Mouse (Mus musculus): ENCODE measurements around the gene Ddx11. TPM values are rescaled to one million over a fixed set of nuclear protein-coding genes. Genes with fewer than 3 reads are reported as not detected.

Ddx11 gene
- polyA plus RNA-seq, 1 experiment from 2014 or later: 19.4 TPM

DNA sequence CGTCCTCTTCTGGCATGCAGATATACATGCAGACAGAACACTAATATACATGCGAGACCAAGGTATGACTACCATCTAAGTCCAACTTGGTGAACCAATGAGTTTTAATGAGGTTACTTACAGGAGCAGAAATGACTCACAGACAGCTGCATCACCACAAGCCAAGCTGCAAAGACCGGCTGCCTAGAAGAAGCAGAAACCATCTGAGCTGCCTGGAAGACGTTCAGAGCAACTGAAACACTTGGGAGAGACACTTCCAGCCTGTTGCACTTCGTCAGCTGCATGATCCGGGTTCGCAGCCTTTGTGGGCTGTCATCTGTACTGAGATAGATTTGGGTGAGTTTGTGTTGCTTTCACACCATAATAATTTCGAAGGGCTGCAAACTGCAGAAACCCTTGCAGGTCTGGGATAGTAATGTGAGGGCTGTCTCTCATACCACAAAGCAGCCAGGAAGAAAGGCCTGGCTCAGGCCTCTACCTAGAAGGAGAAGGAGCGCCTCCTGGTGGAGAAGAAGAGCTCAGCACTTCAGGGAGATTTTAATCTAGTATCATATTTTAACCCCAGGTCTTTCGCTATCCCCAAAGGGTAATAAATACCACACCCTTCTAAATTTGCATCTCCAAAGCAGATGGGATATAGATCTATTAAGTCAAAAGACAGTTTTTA, 16.6 kb upstream of the Ddx11 start:
- Histone ChIP-seq H3K4me3 (ENCODE audit: low read depth, low read length) (no peak overlapping the region), H3K9me3 (replicated peaks; ENCODE audit: control insufficient read depth, low read length) (no peaks in the 10 kb centered on the region), H3K4me1 (ENCODE audit: control insufficient read depth, insufficient read depth, low read length) (no peaks in the 10 kb centered on the region), H3K36me3 (replicated peaks; ENCODE audit: control insufficient read depth, insufficient read depth, low read depth, low read length) (no peaks in the 10 kb centered on the region), H3K4me2 (ENCODE audit: low read depth, low read length) (no peak overlapping the region), H3K9ac (replicated peaks; ENCODE audit: low read length) (no peak overlapping the region), H3K27ac (replicated peaks; ENCODE audit: low read depth, low read length) (no peak overlapping the region), H3K27me3 (ENCODE audit: control insufficient read depth, insufficient read depth, low read length) (no peaks in the 10 kb centered on the region)
- ATAC-seq (replicated peaks; ENCODE audit: insufficient number of reproducible peaks, low FRiP score, low TSS enrichment, low read depth) (no peak), DNase-seq (ENCODE audit: low spot score) (peak; percentile 90)
- WGBS: 49% methylated on average over 10 of the region's 10 CpGs

DNA sequence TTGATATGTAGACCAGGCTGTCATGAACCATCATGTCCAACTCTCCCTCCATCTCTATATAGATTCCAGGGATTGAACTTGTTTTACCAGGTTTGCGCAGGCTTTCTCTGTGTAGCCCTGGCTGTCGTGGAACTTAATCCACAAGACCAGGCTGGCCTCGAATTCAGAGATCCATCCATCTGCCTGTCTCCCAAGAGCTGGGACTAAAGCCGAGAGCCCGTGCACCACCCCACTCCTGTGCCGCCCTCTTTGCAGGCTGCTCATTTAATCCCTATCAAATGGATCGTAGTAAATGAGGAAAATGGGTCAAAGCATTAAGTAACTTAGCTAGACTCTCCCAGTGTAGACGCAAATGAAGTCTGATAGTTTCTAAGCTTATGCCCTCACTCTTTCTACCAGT, 15.9 kb upstream of the Ddx11 start:
- no peaks in the 10 kb centered on the region for H3K27me3 ChIP-seq (ENCODE audit: control insufficient read depth, insufficient read depth, low read length)
- no peak overlapping the region for H3K4me2 ChIP-seq (ENCODE audit: low read depth, low read length)
- ATAC-seq (replicated peaks; ENCODE audit: insufficient number of reproducible peaks, low FRiP score, low TSS enrichment, low read depth): no peak
- no peak for DNase-seq (ENCODE audit: low spot score)
- H3K4me3 ChIP-seq (ENCODE audit: low read depth, low read length): no peak overlapping the region
- H3K9ac ChIP-seq (replicated peaks; ENCODE audit: low read length): no peak overlapping the region
- WGBS: 69% methylated on average over 8 of the region's 8 CpGs
- H3K27ac ChIP-seq (replicated peaks; ENCODE audit: low read depth, low read length): no peak overlapping the region
- H3K4me1 ChIP-seq (ENCODE audit: control insufficient read depth, insufficient read depth, low read length): no peaks in the 10 kb centered on the region
- H3K9me3 ChIP-seq (replicated peaks; ENCODE audit: control insufficient read depth, low read length): no peaks in the 10 kb centered on the region
- no peaks in the 10 kb centered on the region for H3K36me3 ChIP-seq (replicated peaks; ENCODE audit: control insufficient read depth, insufficient read depth, low read depth, low read length)

DNA sequence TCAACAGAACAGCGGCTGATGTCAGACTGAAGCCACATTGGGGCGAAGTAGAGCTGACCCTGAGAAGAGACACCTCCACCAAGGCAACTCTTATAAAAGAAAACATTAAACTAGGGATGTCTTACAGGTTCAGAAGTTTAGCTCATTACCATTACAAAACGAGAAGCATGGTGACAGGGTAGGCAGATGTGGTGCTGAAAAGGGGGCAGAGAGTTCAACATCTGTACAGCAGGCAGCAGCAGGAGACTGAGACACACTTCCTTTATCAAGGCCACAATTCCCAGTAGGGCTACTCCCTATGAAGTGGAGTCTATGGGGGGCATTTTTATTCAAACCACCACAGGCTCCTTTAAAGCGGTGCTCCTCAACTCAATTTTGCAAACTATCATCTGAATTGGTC, 15.1 kb upstream of the Ddx11 start:
- H3K4me2 ChIP-seq (ENCODE audit: low read depth, low read length): no peak overlapping the region
- H3K4me1 ChIP-seq (ENCODE audit: control insufficient read depth, insufficient read depth, low read length): no peaks in the 10 kb centered on the region
- 76% methylated on average over 4 of the region's 4 CpGs for WGBS
- no peak overlapping the region for H3K27ac ChIP-seq (replicated peaks; ENCODE audit: low read depth, low read length)
- no peaks in the 10 kb centered on the region for H3K9me3 ChIP-seq (replicated peaks; ENCODE audit: control insufficient read depth, low read length)
- ATAC-seq (replicated peaks; ENCODE audit: insufficient number of reproducible peaks, low FRiP score, low TSS enrichment, low read depth) (no peak), DNase-seq (ENCODE audit: low spot score) (no peak)
- H3K36me3 ChIP-seq (replicated peaks; ENCODE audit: control insufficient read depth, insufficient read depth, low read depth, low read length): no peaks in the 10 kb centered on the region
- H3K27me3 ChIP-seq (ENCODE audit: control insufficient read depth, insufficient read depth, low read length): no peaks in the 10 kb centered on the region
- H3K4me3 ChIP-seq (ENCODE audit: low read depth, low read length): no peak overlapping the region
- H3K9ac ChIP-seq (replicated peaks; ENCODE audit: low read length): no peak overlapping the region

DNA sequence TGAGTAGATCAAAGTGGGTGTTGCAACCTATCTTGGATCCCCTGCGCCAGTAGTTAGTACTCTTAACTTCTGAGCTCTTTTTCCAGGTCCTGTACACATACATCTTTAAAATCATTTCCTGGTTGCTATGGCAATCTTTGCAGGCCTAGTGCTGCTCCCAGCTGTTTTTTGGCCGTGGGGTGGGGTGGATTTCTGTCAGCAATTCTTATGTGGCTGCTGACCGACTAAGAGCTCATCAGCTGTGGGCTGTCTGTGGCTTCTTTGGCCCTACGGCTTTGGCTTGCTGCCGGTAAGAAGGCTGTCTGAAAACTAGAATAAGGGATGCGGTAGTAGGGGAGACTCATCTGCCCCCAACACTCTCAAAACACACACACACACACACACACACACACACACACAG, 12.6 kb upstream of the Ddx11 start:
- ATAC-seq (replicated peaks; ENCODE audit: insufficient number of reproducible peaks, low FRiP score, low TSS enrichment, low read depth) (no peak), DNase-seq (ENCODE audit: low spot score) (no peak)
- H3K9me3 ChIP-seq (replicated peaks; ENCODE audit: control insufficient read depth, low read length): no peaks in the 10 kb centered on the region
- no peak overlapping the region for H3K27ac ChIP-seq (replicated peaks; ENCODE audit: low read depth, low read length)
- H3K36me3 ChIP-seq (replicated peaks; ENCODE audit: control insufficient read depth, insufficient read depth, low read depth, low read length): no peaks in the 10 kb centered on the region; the same call in 1 of the 2 replicates
- no peaks in the 10 kb centered on the region for H3K27me3 ChIP-seq (ENCODE audit: control insufficient read depth, insufficient read depth, low read length)
- H3K4me3 ChIP-seq (ENCODE audit: low read depth, low read length): peak overlapping the region; percentile 79; the same call in 1 of the 2 replicates
- no peak overlapping the region; the same call in 1 of the 2 replicates for H3K9ac ChIP-seq (replicated peaks; ENCODE audit: low read length)
- WGBS: 56% methylated on average over 6 of the region's 6 CpGs
- H3K4me1 ChIP-seq (ENCODE audit: control insufficient read depth, insufficient read depth, low read length): no peaks in the 10 kb centered on the region
- H3K4me2 ChIP-seq (ENCODE audit: low read depth, low read length): no peak overlapping the region; the same call in 1 of the 2 replicates

DNA sequence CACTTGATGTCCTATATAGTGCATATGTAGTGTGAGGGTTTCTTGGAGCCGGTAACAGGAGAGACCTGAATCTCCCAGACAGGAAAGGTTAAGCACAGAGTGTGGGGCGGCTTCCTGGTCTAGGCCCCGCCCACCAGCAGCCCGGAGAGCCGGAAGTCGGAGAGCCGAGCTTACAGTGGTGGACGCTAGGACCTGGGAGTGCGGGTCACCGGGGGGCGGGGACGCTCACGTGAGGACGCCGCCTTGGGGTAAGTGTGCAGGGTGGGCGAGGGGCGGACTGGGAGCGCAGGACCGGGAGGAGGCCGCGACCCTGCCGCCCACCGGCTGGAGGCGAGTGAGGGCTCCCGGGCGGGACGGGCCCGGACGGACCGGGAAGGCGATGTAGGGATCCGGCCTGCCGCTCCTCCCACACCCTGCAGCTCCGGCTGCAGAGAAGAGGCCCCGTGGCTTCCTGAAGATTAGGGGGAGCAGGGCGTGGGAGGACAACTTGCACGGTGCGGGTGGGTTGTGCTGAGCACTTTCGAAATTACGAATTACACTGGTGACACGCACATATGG, 11.8 kb upstream of the Ddx11 start, which contains the start of gene Washc1:
Gene Washc1, plus strand, starts transcription at position 144 of the 558 bp plus-strand sequence.
- WGBS: 0% methylated on average over 37 of the region's 41 CpGs
- Histone ChIP-seq H3K4me2 (ENCODE audit: low read depth, low read length) (peak within 1 kb of the TSS; percentile 40), H3K9ac (replicated peaks; ENCODE audit: low read length) (peak within 1 kb of the TSS; percentile 82), H3K4me3 (ENCODE audit: low read depth, low read length) (peak within 1 kb of the TSS; percentile 79), H3K27ac (replicated peaks; ENCODE audit: low read depth, low read length) (peak within 1 kb of the TSS; percentile 54; the same call in 1 of the 2 replicates), H3K36me3 (replicated peaks; ENCODE audit: control insufficient read depth, insufficient read depth, low read depth, low read length) (no peaks in the 10 kb centered on the region; the same call in 1 of the 2 replicates), H3K9me3 (replicated peaks; ENCODE audit: control insufficient read depth, low read length) (no peaks in the 10 kb centered on the region), H3K27me3 (ENCODE audit: control insufficient read depth, insufficient read depth, low read length) (no peaks in the 10 kb centered on the region), H3K4me1 (ENCODE audit: control insufficient read depth, insufficient read depth, low read length) (no peaks in the 10 kb centered on the region)
- ATAC-seq (replicated peaks; ENCODE audit: insufficient number of reproducible peaks, low FRiP score, low TSS enrichment, low read depth): peak; percentile 98
- DNase-seq (ENCODE audit: low spot score): peak; percentile 97

DNA sequence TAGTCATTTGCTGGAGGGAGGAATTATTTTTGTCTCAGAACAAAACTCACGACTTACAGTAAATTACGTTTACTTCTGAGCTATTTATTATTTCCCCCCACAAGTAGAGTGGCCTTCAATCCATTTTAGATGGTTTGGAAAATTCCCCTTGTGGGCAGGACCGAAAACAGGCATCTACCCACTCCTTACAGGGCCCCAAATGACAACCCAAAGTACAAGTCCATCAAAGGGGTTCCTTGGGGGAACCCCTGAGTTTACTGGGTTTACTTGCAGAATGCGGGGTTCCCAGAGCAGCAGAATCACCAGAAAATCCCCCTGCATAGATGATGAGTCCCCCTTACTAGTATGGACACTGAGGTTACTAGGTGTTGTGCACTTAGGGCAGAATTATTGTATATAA, 11.2 kb upstream of the Ddx11 start:
- Histone ChIP-seq H3K9me3 (replicated peaks; ENCODE audit: control insufficient read depth, low read length) (no peaks in the 10 kb centered on the region), H3K36me3 (replicated peaks; ENCODE audit: control insufficient read depth, insufficient read depth, low read depth, low read length) (peaks cover 2% of the 10 kb centered on the region), H3K27ac (replicated peaks; ENCODE audit: low read depth, low read length) (no peak overlapping the region), H3K4me2 (ENCODE audit: low read depth, low read length) (peak overlapping the region; percentile 35), H3K4me1 (ENCODE audit: control insufficient read depth, insufficient read depth, low read length) (no peaks in the 10 kb centered on the region), H3K9ac (replicated peaks; ENCODE audit: low read length) (0 out of 2 replicates have a peak overlapping the region, but pooled peaks have one; percentile 7), H3K27me3 (ENCODE audit: control insufficient read depth, insufficient read depth, low read length) (no peaks in the 10 kb centered on the region), H3K4me3 (ENCODE audit: low read depth, low read length) (peak overlapping the region; percentile 79)
- ATAC-seq (replicated peaks; ENCODE audit: insufficient number of reproducible peaks, low FRiP score, low TSS enrichment, low read depth): no peak
- no peak for DNase-seq (ENCODE audit: low spot score)
- WGBS: 49% methylated on average over 4 of the region's 4 CpGs

DNA sequence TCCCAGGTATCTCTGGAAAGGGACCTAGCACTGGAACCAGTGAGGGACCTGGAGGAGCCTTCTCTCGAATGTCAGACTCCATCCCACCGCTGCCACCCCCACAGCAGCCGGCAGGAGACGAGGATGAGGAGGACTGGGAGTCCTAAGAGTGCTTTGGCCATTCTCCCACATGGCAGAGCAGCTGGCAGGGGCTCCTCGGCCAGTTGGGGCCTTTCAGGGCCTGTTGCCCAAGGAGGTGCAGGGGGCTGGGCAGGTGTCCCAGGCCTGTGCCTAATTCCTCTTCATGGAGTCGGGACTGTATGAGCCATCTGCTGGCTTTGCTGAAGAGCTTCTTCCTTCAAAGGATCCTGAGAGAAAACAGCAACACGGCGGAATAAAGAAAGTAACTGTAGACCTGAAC, 4.3 kb upstream of the Ddx11 start:
- Histone ChIP-seq H3K9ac (replicated peaks; ENCODE audit: low read length) (no peak overlapping the region), H3K4me2 (ENCODE audit: low read depth, low read length) (no peak overlapping the region), H3K4me3 (ENCODE audit: low read depth, low read length) (no peak overlapping the region), H3K27me3 (ENCODE audit: control insufficient read depth, insufficient read depth, low read length) (no peaks in the 10 kb centered on the region), H3K9me3 (replicated peaks; ENCODE audit: control insufficient read depth, low read length) (no peaks in the 10 kb centered on the region), H3K4me1 (ENCODE audit: control insufficient read depth, insufficient read depth, low read length) (no peaks in the 10 kb centered on the region), H3K36me3 (replicated peaks; ENCODE audit: control insufficient read depth, insufficient read depth, low read depth, low read length) (peaks cover 2% of the 10 kb centered on the region), H3K27ac (replicated peaks; ENCODE audit: low read depth, low read length) (no peak overlapping the region)
- 89% methylated on average over 8 of the region's 8 CpGs for WGBS
- ATAC-seq (replicated peaks; ENCODE audit: insufficient number of reproducible peaks, low FRiP score, low TSS enrichment, low read depth): no peak
- no peak for DNase-seq (ENCODE audit: low spot score)

DNA sequence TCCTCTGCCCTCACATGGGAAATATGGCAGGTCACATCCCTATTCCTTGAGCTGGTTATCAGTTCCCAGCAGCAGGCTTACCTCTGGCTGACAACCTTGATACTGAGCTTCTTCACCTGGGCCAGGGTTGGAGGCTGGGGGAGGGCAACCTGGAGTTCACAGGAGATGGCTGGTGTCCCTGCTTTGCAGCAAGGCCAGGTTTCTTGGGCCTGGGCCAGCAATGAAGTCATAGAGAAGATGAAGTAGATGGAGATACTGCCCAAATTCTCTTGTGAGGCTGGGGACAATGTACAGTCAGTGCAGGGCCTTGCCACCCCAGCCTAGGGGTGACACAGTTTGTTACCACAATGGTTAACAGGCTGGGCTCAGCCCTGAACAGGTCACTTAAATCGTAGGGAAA, 2.6 kb upstream of the Ddx11 start:
- no peak for DNase-seq (ENCODE audit: low spot score)
- Histone ChIP-seq H3K27me3 (ENCODE audit: control insufficient read depth, insufficient read depth, low read length) (no peaks in the 10 kb centered on the region), H3K9me3 (replicated peaks; ENCODE audit: control insufficient read depth, low read length) (no peaks in the 10 kb centered on the region), H3K36me3 (replicated peaks; ENCODE audit: control insufficient read depth, insufficient read depth, low read depth, low read length) (peaks cover 2% of the 10 kb centered on the region), H3K9ac (replicated peaks; ENCODE audit: low read length) (no peak overlapping the region), H3K4me3 (ENCODE audit: low read depth, low read length) (no peak overlapping the region), H3K4me2 (ENCODE audit: low read depth, low read length) (no peak overlapping the region), H3K27ac (replicated peaks; ENCODE audit: low read depth, low read length) (no peak overlapping the region), H3K4me1 (ENCODE audit: control insufficient read depth, insufficient read depth, low read length) (no peaks in the 10 kb centered on the region)
- WGBS: 65% methylated on average over 1 of the region's 1 CpGs
- no peak for ATAC-seq (replicated peaks; ENCODE audit: insufficient number of reproducible peaks, low FRiP score, low TSS enrichment, low read depth)
